Mouse (Mus musculus): ENCODE data around the gene Whrn. TPM values are rescaled to one million over a fixed set of nuclear protein-coding genes. Genes with fewer than 3 reads are reported as not detected.

Whrn gene
- polyA plus RNA-seq, 1 experiment from 2014 or later, result 2.9 TPM

GRCm38 (mm10) chr4:63444362-63445066, 51.3 kb downstream of the Whrn start:
- no peaks in the 10 kb centered on the region for H3K36me3 ChIP-seq (ENCODE audit: control insufficient read depth, insufficient read depth, low read length)
- no peaks in the 10 kb centered on the region for H3K27me3 ChIP-seq (ENCODE audit: control insufficient read depth, insufficient read depth, low read length)
- no peak overlapping the region for H3K4me3 ChIP-seq (replicated peaks; ENCODE audit: low read length)
- 86% methylated on average over 10 of the region's 10 CpGs for WGBS
- no peak for ATAC-seq (ENCODE audit: insufficient read depth, low FRiP score)
- no peaks in the 10 kb centered on the region for H3K4me1 ChIP-seq (ENCODE audit: control insufficient read depth, insufficient read depth, low read length)
- H3K9me3 ChIP-seq (replicated peaks; ENCODE audit: control insufficient read depth, low read length), result 0 out of 2 replicates have a peak, but pooled peaks cover 4% of the 10 kb centered on the region
- H3K27ac ChIP-seq (ENCODE audit: low read length), result no peak overlapping the region
- no peak overlapping the region for H3K9ac ChIP-seq (ENCODE audit: low read length)
- no peak overlapping the region for H3K4me2 ChIP-seq (ENCODE audit: low read depth, low read length)

- Histone ChIP-seq H3K4me2 (ENCODE audit: low read depth, low read length) (no peak overlapping the region), H3K9ac (ENCODE audit: low read length) (no peak overlapping the region), H3K36me3 (ENCODE audit: control insufficient read depth, insufficient read depth, low read length) (no peaks in the 10 kb centered on the region), H3K27ac (ENCODE audit: low read length) (no peak overlapping the region), H3K4me1 (ENCODE audit: control insufficient read depth, insufficient read depth, low read length) (no peaks in the 10 kb centered on the region), H3K4me3 (replicated peaks; ENCODE audit: low read length) (no peak overlapping the region), H3K9me3 (replicated peaks; ENCODE audit: control insufficient read depth, low read length) (0 out of 2 replicates have a peak, but pooled peaks cover 4% of the 10 kb centered on the region), H3K27me3 (ENCODE audit: control insufficient read depth, insufficient read depth, low read length) (no peaks in the 10 kb centered on the region)
- ATAC-seq (ENCODE audit: insufficient read depth, low FRiP score), result no peak
- WGBS, result 85% methylated on average over 2 of the region's 2 CpGs
These were observed 52.7 kb downstream of the Whrn start for GRCm38 (mm10) chr4:63443101-63443500.

- no peak overlapping the region for H3K27ac ChIP-seq (ENCODE audit: low read length)
- no peak overlapping the region for H3K4me3 ChIP-seq (replicated peaks; ENCODE audit: low read length)
- no peaks in the 10 kb centered on the region for H3K36me3 ChIP-seq (ENCODE audit: control insufficient read depth, insufficient read depth, low read length)
- 91% methylated on average over 7 of the region's 7 CpGs for WGBS
- H3K9ac ChIP-seq (ENCODE audit: low read length), result no peak overlapping the region
- ATAC-seq (ENCODE audit: insufficient read depth, low FRiP score), result no peak
- peaks cover 9% of the 10 kb centered on the region for H3K4me1 ChIP-seq (ENCODE audit: control insufficient read depth, insufficient read depth, low read length)
- H3K4me2 ChIP-seq (ENCODE audit: low read depth, low read length), result no peak overlapping the region
- H3K27me3 ChIP-seq (ENCODE audit: control insufficient read depth, insufficient read depth, low read length), result no peaks in the 10 kb centered on the region
- H3K9me3 ChIP-seq (replicated peaks; ENCODE audit: control insufficient read depth, low read length), result 0 out of 2 replicates have a peak, but pooled peaks cover 4% of the 10 kb centered on the region
These were observed 54.2 kb downstream of the Whrn start for GRCm38 (mm10) chr4:63441616-63442015.

- ATAC-seq (ENCODE audit: insufficient read depth, low FRiP score), result no peak
- Histone ChIP-seq H3K4me2 (ENCODE audit: low read depth, low read length) (no peak overlapping the region), H3K27me3 (ENCODE audit: control insufficient read depth, insufficient read depth, low read length) (no peaks in the 10 kb centered on the region), H3K4me1 (ENCODE audit: control insufficient read depth, insufficient read depth, low read length) (peaks cover 9% of the 10 kb centered on the region), H3K9me3 (replicated peaks; ENCODE audit: control insufficient read depth, low read length) (no peaks in the 10 kb centered on the region), H3K27ac (ENCODE audit: low read length) (no peak overlapping the region), H3K36me3 (ENCODE audit: control insufficient read depth, insufficient read depth, low read length) (no peaks in the 10 kb centered on the region), H3K4me3 (replicated peaks; ENCODE audit: low read length) (no peak overlapping the region), H3K9ac (ENCODE audit: low read length) (no peak overlapping the region)
- 50% methylated on average over 7 of the region's 7 CpGs for WGBS
These were observed 55.5 kb downstream of the Whrn start for GRCm38 (mm10) chr4:63440262-63440661.

- 82% methylated on average over 5 of the region's 5 CpGs for WGBS
- Histone ChIP-seq H3K9ac (ENCODE audit: low read length) (no peak overlapping the region), H3K4me2 (ENCODE audit: low read depth, low read length) (no peak overlapping the region), H3K36me3 (ENCODE audit: control insufficient read depth, insufficient read depth, low read length) (no peaks in the 10 kb centered on the region), H3K4me1 (ENCODE audit: control insufficient read depth, insufficient read depth, low read length) (peaks cover 9% of the 10 kb centered on the region), H3K27ac (ENCODE audit: low read length) (peak overlapping the region; percentile 11; the same call in 1 of the 2 replicates), H3K9me3 (replicated peaks; ENCODE audit: control insufficient read depth, low read length) (no peaks in the 10 kb centered on the region), H3K27me3 (ENCODE audit: control insufficient read depth, insufficient read depth, low read length) (no peaks in the 10 kb centered on the region), H3K4me3 (replicated peaks; ENCODE audit: low read length) (no peak overlapping the region)
- no peak for ATAC-seq (ENCODE audit: insufficient read depth, low FRiP score)
These were observed 57.8 kb downstream of the Whrn start for GRCm38 (mm10) chr4:63437968-63438367.

DNA sequence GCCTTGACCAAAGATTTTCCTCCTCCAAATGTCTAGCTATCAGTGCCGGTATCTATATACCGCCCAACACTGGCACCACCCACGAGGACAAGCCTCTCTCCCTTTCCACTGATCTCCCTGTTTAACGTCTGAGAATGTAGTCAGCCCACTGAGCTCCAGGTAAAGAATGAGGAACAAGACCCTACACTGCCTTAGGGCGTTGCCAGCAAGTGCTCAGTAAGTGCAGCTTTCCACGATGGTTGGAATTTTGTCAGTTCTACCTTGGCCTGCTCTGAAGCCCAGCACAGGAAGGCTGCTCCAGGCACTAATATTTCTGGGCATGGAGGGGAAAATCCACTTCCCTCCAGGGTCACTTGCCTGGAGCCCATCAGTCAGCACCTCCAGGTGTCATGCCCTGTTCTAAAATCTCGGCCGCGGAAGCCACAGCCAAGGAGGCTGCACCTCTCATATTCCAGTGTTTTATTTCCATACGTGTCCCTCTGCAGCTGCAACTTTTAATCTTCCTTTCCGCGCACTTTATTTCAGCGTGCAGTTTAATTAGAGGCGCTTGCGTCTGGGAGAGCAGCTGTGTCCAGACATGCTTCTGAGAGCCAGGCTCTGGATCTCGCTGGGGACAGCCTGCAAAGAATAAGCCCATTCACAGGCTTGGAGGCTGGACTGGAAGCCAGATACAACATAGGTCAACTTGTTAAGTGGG, 58.5 kb downstream of the Whrn start:
- no peaks in the 10 kb centered on the region for H3K27me3 ChIP-seq (ENCODE audit: control insufficient read depth, insufficient read depth, low read length)
- H3K9ac ChIP-seq (ENCODE audit: low read length), result no peak overlapping the region
- H3K27ac ChIP-seq (ENCODE audit: low read length), result peak overlapping the region; percentile 30
- no peak overlapping the region for H3K4me2 ChIP-seq (ENCODE audit: low read depth, low read length)
- H3K36me3 ChIP-seq (ENCODE audit: control insufficient read depth, insufficient read depth, low read length), result 0 out of 2 replicates have a peak, but pooled peaks cover 3% of the 10 kb centered on the region
- no peak overlapping the region for H3K4me3 ChIP-seq (replicated peaks; ENCODE audit: low read length)
- H3K9me3 ChIP-seq (replicated peaks; ENCODE audit: control insufficient read depth, low read length), result no peaks in the 10 kb centered on the region
- H3K4me1 ChIP-seq (ENCODE audit: control insufficient read depth, insufficient read depth, low read length), result peaks cover 9% of the 10 kb centered on the region
- WGBS, result 57% methylated on average over 16 of the region's 16 CpGs
- ATAC-seq (ENCODE audit: insufficient read depth, low FRiP score), result peak; percentile 58; the same call in 1 of the 2 replicates

- WGBS, result 81% methylated on average over 9 of the region's 9 CpGs
- H3K27me3 ChIP-seq (ENCODE audit: control insufficient read depth, insufficient read depth, low read length), result no peaks in the 10 kb centered on the region
- H3K4me3 ChIP-seq (replicated peaks; ENCODE audit: low read length), result no peak overlapping the region
- 0 out of 2 replicates have a peak, but pooled peaks cover 3% of the 10 kb centered on the region for H3K36me3 ChIP-seq (ENCODE audit: control insufficient read depth, insufficient read depth, low read length)
- peaks cover 9% of the 10 kb centered on the region for H3K4me1 ChIP-seq (ENCODE audit: control insufficient read depth, insufficient read depth, low read length)
- no peak for ATAC-seq (ENCODE audit: insufficient read depth, low FRiP score)
- H3K9me3 ChIP-seq (replicated peaks; ENCODE audit: control insufficient read depth, low read length), result no peaks in the 10 kb centered on the region
- H3K27ac ChIP-seq (ENCODE audit: low read length), result no peak overlapping the region
- H3K9ac ChIP-seq (ENCODE audit: low read length), result no peak overlapping the region
- H3K4me2 ChIP-seq (ENCODE audit: low read depth, low read length), result no peak overlapping the region
These were observed 60.4 kb downstream of the Whrn start for GRCm38 (mm10) chr4:63435402-63435801.

- Histone ChIP-seq H3K9ac (ENCODE audit: low read length) (no peak overlapping the region), H3K4me1 (ENCODE audit: control insufficient read depth, insufficient read depth, low read length) (no peaks in the 10 kb centered on the region), H3K27ac (ENCODE audit: low read length) (no peak overlapping the region), H3K4me3 (replicated peaks; ENCODE audit: low read length) (no peak overlapping the region), H3K36me3 (ENCODE audit: control insufficient read depth, insufficient read depth, low read length) (0 out of 2 replicates have a peak, but pooled peaks cover 3% of the 10 kb centered on the region), H3K9me3 (replicated peaks; ENCODE audit: control insufficient read depth, low read length) (no peaks in the 10 kb centered on the region), H3K4me2 (ENCODE audit: low read depth, low read length) (no peak overlapping the region), H3K27me3 (ENCODE audit: control insufficient read depth, insufficient read depth, low read length) (no peaks in the 10 kb centered on the region)
- 70% methylated on average over 5 of the region's 5 CpGs for WGBS
- ATAC-seq (ENCODE audit: insufficient read depth, low FRiP score), result no peak
These were observed 64.7 kb downstream of the Whrn start for GRCm38 (mm10) chr4:63431098-63431497.

DNA sequence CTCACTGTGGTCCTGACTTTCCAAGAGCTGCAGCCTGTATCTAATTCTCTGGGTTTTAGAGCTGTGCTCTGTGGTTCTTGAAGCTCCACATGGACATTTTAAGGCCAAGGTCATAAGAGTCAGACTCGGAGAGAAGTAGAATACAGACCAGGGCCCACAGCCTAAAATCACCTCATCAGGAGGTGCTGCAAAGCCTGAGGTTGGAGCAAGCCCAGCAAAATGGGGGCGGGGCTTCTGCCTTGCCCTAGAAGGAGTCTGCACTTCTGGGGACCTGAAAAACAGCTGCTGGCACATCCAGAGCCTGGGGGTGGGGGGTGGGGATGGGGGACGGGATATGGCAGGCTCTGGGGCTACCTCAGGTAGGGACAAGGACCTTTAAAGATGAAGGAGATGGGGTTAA, 65.4 kb downstream of the Whrn start:
- 38% methylated on average over 3 of the region's 3 CpGs for WGBS
- no peaks in the 10 kb centered on the region for H3K4me1 ChIP-seq (ENCODE audit: control insufficient read depth, insufficient read depth, low read length)
- H3K4me2 ChIP-seq (ENCODE audit: low read depth, low read length), result no peak overlapping the region
- ATAC-seq (ENCODE audit: insufficient read depth, low FRiP score), result 0 out of 2 replicates have a peak, but pooled peaks have one; percentile 12
- no peaks in the 10 kb centered on the region for H3K9me3 ChIP-seq (replicated peaks; ENCODE audit: control insufficient read depth, low read length)
- no peak overlapping the region for H3K27ac ChIP-seq (ENCODE audit: low read length)
- no peaks in the 10 kb centered on the region for H3K27me3 ChIP-seq (ENCODE audit: control insufficient read depth, insufficient read depth, low read length)
- H3K9ac ChIP-seq (ENCODE audit: low read length), result no peak overlapping the region
- 0 out of 2 replicates have a peak, but pooled peaks cover 3% of the 10 kb centered on the region for H3K36me3 ChIP-seq (ENCODE audit: control insufficient read depth, insufficient read depth, low read length)
- H3K4me3 ChIP-seq (replicated peaks; ENCODE audit: low read length), result no peak overlapping the region
